Mouse (Mus musculus) embryonic facial prominence, embryonic 10.5 days (tissue): ENCODE measurements around the gene Olfr166. TPM values are rescaled to one million over a fixed set of nuclear protein-coding genes. Genes with fewer than 3 reads are reported as not detected.
"Not testable (repeated sequence)": the region's sequence is repeated elsewhere in the genome, so short reads cannot be mapped to it uniquely, and the experiment has no call there.

Experiments
- DNase-seq: peaks from one replicate; pipeline ENCODE4 v3.0.0-alpha.2; 2017; ENCODE audit warnings: low spot score
- H3K27ac ChIP-seq: fragments of 300-500 bp; sonication (generic); replicated peaks from 2 replicates; pipeline ENCODE4 v1.5.1; 2016; ENCODE audit warnings: mild to moderate bottlenecking
- H3K27me3 ChIP-seq: fragments of 300-500 bp; sonication (generic); replicated peaks from 2 replicates; pipeline ENCODE4 v1.6.1; 2016; ENCODE audit warnings: low read depth, mild to moderate bottlenecking; ENCODE audit not compliant: poor library complexity, severe bottlenecking
- H3K36me3 ChIP-seq: fragments of 300-500 bp; sonication (generic); replicated peaks from 2 replicates; pipeline ENCODE4 v1.6.1; 2016; ENCODE audit warnings: mild to moderate bottlenecking, moderate library complexity
- H3K4me1 ChIP-seq: fragments of 300-500 bp; sonication (generic); 2 replicates; pipeline ENCODE4 v1.6.1; 2016
- H3K4me3 ChIP-seq: fragments of 300-500 bp; sonication (generic); 2 replicates; pipeline ENCODE4 v1.5.1; 2016; ENCODE audit warnings: mild to moderate bottlenecking, moderate library complexity
- H3K9me3 ChIP-seq: fragments of 300-500 bp; sonication (generic); 2 replicates; pipeline ENCODE4 v1.6.1; 2016; ENCODE audit warnings: mild to moderate bottlenecking
- WGBS: fragments of 180-500 bp; shearing (Covaris S2); methylation state at CpG from one replicate; pipeline ENCODE4 v1.1.7; 2016; 5-methylcytosine and 5-hydroxymethylcytosine counted together
- polyA plus RNA-seq: library from polyadenylated mRNA; unstranded; fragments of >200 nt; fragmentation: Nextera tagmentation; extraction: Ambion mirVana; gene quantifications from 2 replicates; pipeline ENCODE4 v1.2.1, GENCODE M21; 2016

Olfr166 gene
- polyA plus RNA-seq = not detected in 2 replicates

DNA sequence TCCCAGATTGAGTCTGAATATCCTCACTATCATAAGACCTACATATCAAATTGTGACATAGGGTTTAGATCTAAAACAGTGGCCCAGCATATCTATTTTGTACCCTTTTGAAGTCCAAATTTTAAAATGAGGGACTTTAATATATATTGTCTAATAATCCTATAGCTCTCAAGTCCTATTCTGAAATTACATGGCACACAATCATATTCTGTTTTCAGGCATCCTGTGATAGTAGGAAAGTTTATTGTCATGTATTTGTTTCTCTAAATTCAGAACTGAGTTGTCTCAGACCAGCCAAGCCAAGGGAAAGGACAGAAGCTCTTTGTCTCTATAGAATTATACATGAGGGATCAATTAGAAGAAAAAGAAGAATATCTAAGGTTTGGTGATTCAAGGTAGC is at the start of gene Olfr166:
Gene Olfr166 (plus strand): TSS at position 301 of the 400 bp plus-strand sequence.
- Histone ChIP-seq H3K4me3 (no peak within 1 kb of the TSS), H3K27ac (no peak within 1 kb of the TSS), H3K4me1 (no peaks in the 10 kb centered on the region), H3K36me3 (no peaks in the 10 kb centered on the region), H3K27me3 (no peaks in the 10 kb centered on the region), H3K9me3 (peaks cover 9% of the 10 kb centered on the region; the same call in 1 of the 2 replicates)
- no peak for DNase-seq

DNA sequence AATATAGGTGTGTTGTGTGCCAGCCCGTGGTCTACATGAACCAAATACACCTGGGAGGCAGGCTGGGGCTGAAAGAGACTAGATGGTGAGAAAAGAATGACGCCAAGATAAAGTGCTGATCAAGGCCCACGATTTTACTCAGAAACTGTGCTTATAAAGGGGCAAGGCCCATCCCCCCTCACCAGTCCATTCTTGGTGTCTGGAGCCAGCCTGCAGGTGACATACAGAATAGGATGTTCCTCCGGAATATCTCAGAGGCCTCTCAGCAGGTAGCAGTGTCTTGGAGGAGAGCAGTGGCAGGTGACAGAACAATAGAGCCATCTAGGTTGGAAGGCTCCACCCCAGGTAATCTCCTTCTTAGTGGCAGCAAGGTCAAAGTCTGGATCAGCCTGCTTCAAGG is 24.8 kb upstream of the Olfr166 start:
- not testable (repeated sequence) for H3K36me3 ChIP-seq, H3K27me3 ChIP-seq, H3K9me3 ChIP-seq, H3K4me3 ChIP-seq, DNase-seq, H3K27ac ChIP-seq, H3K4me1 ChIP-seq
- 85% methylated on average over 4 of the region's 4 CpGs for WGBS

DNA sequence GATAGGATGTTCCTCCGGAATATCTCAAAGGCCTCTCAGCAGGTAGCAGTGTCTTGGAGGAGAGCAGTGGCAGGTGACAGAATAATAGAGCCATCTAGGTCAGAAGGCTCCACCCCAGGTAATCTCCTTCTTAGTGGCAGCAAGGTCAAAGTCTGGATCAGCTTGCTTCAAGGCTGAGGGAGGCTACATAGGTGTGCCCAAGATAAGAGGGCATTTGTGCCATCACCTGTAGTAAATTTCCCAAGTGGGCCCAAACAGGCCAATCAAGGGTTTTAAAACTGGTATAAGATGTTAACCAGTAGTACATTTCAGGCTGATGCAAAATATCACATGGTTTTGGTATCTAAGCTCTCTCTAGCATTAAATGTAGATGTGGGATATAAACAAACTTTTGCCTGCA is 19.1 kb upstream of the Olfr166 start:
- Histone ChIP-seq H3K36me3 (no peaks in the 10 kb centered on the region), H3K4me1 (no peaks in the 10 kb centered on the region), H3K4me3 (no peak overlapping the region), H3K27ac (no peak overlapping the region), H3K9me3 (peaks cover 5% of the 10 kb centered on the region; the same call in 1 of the 2 replicates), H3K27me3 (no peaks in the 10 kb centered on the region)
- DNase-seq = no peak
- 86% methylated on average over 1 of the region's 1 CpGs for WGBS

- no peak for DNase-seq
- H3K27me3 ChIP-seq = no peaks in the 10 kb centered on the region
- no peak within 1 kb of the TSS for H3K27ac ChIP-seq
- no peaks in the 10 kb centered on the region for H3K9me3 ChIP-seq
- H3K4me1 ChIP-seq = no peaks in the 10 kb centered on the region
- no peak within 1 kb of the TSS for H3K4me3 ChIP-seq
- no peaks in the 10 kb centered on the region for H3K36me3 ChIP-seq
- WGBS = 90% methylated on average over 2 of the region's 2 CpGs
Measured at GRCm38 (mm10) chr16:19522166-19522565, 38.7 kb downstream of the Olfr166 start, which contains the start of gene Olfr167. Gene Olfr167 (minus strand): TSS chr16:19522266.

GRCm38 (mm10) chr16:19535455-19535854 is 52.0 kb downstream of the Olfr166 start, which contains the start of gene Olfr168:
Gene Olfr168 (minus strand): TSS chr16:19535555.
- no peak for DNase-seq
- no peaks in the 10 kb centered on the region for H3K27me3 ChIP-seq

More at GRCm38 (mm10) chr16:19535455-19535854, 52.0 kb downstream of the Olfr166 start, which contains the start of gene Olfr168:
- Histone ChIP-seq H3K4me1 (no peaks in the 10 kb centered on the region), H3K27ac (no peak within 1 kb of the TSS), H3K36me3 (no peaks in the 10 kb centered on the region), H3K4me3 (no peak within 1 kb of the TSS), H3K9me3 (peaks cover 4% of the 10 kb centered on the region; the same call in 1 of the 2 replicates)

Other genes with a start within 250 kb of the Olfr166 start
- not detected in 2 replicates for gene Olfr164, start 169.6 kb upstream of the Olfr166 start, polyA plus RNA-seq
- not detected in 2 replicates for gene Olfr165, start 60.6 kb upstream of the Olfr166 start, polyA plus RNA-seq
- gene Olfr167, start 38.6 kb downstream of the Olfr166 start, polyA plus RNA-seq = not detected in 2 replicates
- gene Olfr168, start 51.9 kb downstream of the Olfr166 start, polyA plus RNA-seq = not detected in 2 replicates
- gene Olfr169, start 88.1 kb downstream of the Olfr166 start, polyA plus RNA-seq = not detected in 2 replicates
- gene Olfr170, start 128.2 kb downstream of the Olfr166 start, polyA plus RNA-seq = not detected in 2 replicates
- gene Olfr171, start 146.2 kb downstream of the Olfr166 start, polyA plus RNA-seq = not detected in 2 replicates
- 0.05 and 0.11 TPM in 2 replicates for gene Lamp3, start 222.7 kb downstream of the Olfr166 start, polyA plus RNA-seq